In the genomic region with DNA sequence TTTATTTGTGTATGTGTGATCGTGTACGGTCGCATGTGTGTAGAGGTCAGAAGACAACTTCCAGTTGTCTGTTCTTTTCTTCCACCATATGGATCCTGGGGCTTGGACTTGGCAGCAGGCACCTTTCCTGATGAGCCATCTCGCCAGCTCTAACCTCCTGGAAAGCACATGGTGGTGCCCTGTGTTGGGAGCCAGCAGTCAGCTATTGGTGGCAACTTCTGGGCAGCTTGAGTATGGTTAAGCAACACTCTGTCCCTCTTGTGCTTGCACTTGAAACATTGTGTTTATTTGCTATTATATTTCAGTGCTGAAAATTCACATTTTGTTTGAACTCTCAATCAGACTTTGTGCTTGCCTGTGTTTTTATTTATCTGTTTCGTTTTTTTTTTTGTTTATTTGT, we compare ENCODE assay signal across 17 mouse cellular contexts. TPM values are rescaled to one million over a fixed set of nuclear protein-coding genes. Genes with fewer than 3 reads are reported as not detected.
"Had no signal": no experiment of that assay in that cellular context is flagged by ENCODE, and none has a peak within 500 bp of the region (broad histone marks: within the 10 kb centered on the region; RNA-seq: fewer than 3 reads in every experiment).

No protein-coding gene starts in this region.

- H3K9me3 ChIP-seq: neural tube, embryonic 13.5 days; neural tube, embryonic 15.5 days; stomach, embryonic 15.5 days had no signal

- H3K4me1 ChIP-seq: neural tube, embryonic 13.5 days; neural tube, embryonic 15.5 days; stomach, embryonic 15.5 days had no signal

- H3K27me3 ChIP-seq: neural tube, embryonic 13.5 days; neural tube, embryonic 15.5 days; stomach, embryonic 15.5 days had no signal

- H3K4me3 ChIP-seq: neural tube, embryonic 13.5 days; neural tube, embryonic 15.5 days; stomach, embryonic 15.5 days had no signal

- H3K4me2 ChIP-seq: neural tube, embryonic 13.5 days; neural tube, embryonic 15.5 days; stomach, embryonic 15.5 days had no signal

- DNase-seq: right cerebral cortex, adult 18-20 months; right cerebral cortex, postnatal 25 days; right cerebral cortex, postnatal 4 days; spleen, adult 18-20 months; thymus, adult 18-20 months; thymus, adult 2 months; thymus, postnatal 36 days; thymus, postnatal 4 days had no signal

- H3K27ac ChIP-seq: neural tube, embryonic 13.5 days; neural tube, embryonic 15.5 days; stomach, embryonic 15.5 days; stomach, postnatal 0 days had no signal

- H3K9ac ChIP-seq: neural tube, embryonic 13.5 days; neural tube, embryonic 15.5 days; stomach, embryonic 15.5 days had no signal

RNA-seq across cellular contexts. Expression of a gene that starts 22.2 kb away (rescaled TPM):
- total RNA-seq: neutrophil, adult 5-6 weeks had no signal
- polyA plus RNA-seq: neural tube, embryonic 13.5 days; neural tube, embryonic 14.5 days; neural tube, embryonic 15.5 days; stomach, embryonic 14.5 days; stomach, embryonic 15.5 days; stomach, embryonic 16.5 days; stomach, postnatal 0 days; urinary bladder, adult 2 months had no signal
